Mouse (Mus musculus) embryonic facial prominence, embryonic 14.5 days (tissue): ENCODE measurements around the gene Krt76. TPM values are rescaled to one million over a fixed set of nuclear protein-coding genes. Genes with fewer than 3 reads are reported as not detected.

Experiments used
- microRNA-seq: library from miRNA; unstranded; fragments of <30 nt; microRNA quantifications from one replicate; pipeline ENCODE4, GENCODE M21; 2016; ENCODE audit warnings: borderline number of aligned reads
- polyA plus RNA-seq: library from polyadenylated mRNA; unstranded; fragments of >200 nt; fragmentation: Nextera tagmentation; extraction: Ambion mirVana; gene quantifications from 2 replicates; pipeline ENCODE4 v1.2.1, GENCODE M21; 2014

Gene Krt76
- polyA plus RNA-seq, 1 experiment from 2014 or later: 0.31 TPM

Small RNAs within 50 kb of the gene (microRNA-seq; reads per million reads assigned to microRNA genes)
- gene Gm44356: not detected

Other genes with a start within 250 kb of the Krt76 start
- gene Gm5478, start 245.5 kb downstream of the Krt76 start, polyA plus RNA-seq: not detected in 2 replicates
- 0.16 and 1.2 TPM in 2 replicates for gene Krt6b, start 212.6 kb downstream of the Krt76 start, polyA plus RNA-seq
- 34.9 and 120 TPM in 2 replicates for gene Krt6a, start 198.6 kb downstream of the Krt76 start, polyA plus RNA-seq
- gene Krt5, start 180.0 kb downstream of the Krt76 start, polyA plus RNA-seq: 142 and 153 TPM in 2 replicates
- gene Krt71, start 149.8 kb downstream of the Krt76 start, polyA plus RNA-seq: 9.3 and 14.3 TPM in 2 replicates
- gene Krt72, start 106.5 kb downstream of the Krt76 start, polyA plus RNA-seq: 0.51 and 0.81 TPM in 2 replicates
- gene Krt73, start 90.6 kb downstream of the Krt76 start, polyA plus RNA-seq: 3.3 and 3.4 TPM in 2 replicates
- gene Krt2, start 74.8 kb downstream of the Krt76 start, polyA plus RNA-seq: 0.10 TPM in 1 of 2 replicates, not detected in the other
- 67.2 and 111 TPM in 2 replicates for gene Krt1, start 42.1 kb downstream of the Krt76 start, polyA plus RNA-seq
- 14.6 and 20.3 TPM in 2 replicates for gene Krt77, start 23.2 kb downstream of the Krt76 start, polyA plus RNA-seq
- gene Krt4, start 31.8 kb upstream of the Krt76 start, polyA plus RNA-seq: 66.3 and 145 TPM in 2 replicates
- 8.9 and 9.2 TPM in 2 replicates for gene Krt79, start 47.4 kb upstream of the Krt76 start, polyA plus RNA-seq
- 0.25 and 1.7 TPM in 2 replicates for gene Krt78, start 61.4 kb upstream of the Krt76 start, polyA plus RNA-seq
- gene Krt8, start 111.6 kb upstream of the Krt76 start, polyA plus RNA-seq: 69.1 and 105 TPM in 2 replicates
- 61.0 and 70.0 TPM in 2 replicates for gene Krt18, start 135.3 kb upstream of the Krt76 start, polyA plus RNA-seq
- 123 and 141 TPM in 2 replicates for gene Eif4b, start 180.9 kb upstream of the Krt76 start, polyA plus RNA-seq
- gene Tns2, start 207.5 kb upstream of the Krt76 start, polyA plus RNA-seq: 45.9 and 56.4 TPM in 2 replicates
- gene Spryd3, start 243.3 kb upstream of the Krt76 start, polyA plus RNA-seq: 19.2 TPM in 2 replicates